Mouse (Mus musculus): Measurements from ENCODE around the gene Fam228a. TPM values are rescaled to one million over a fixed set of nuclear protein-coding genes. Genes with fewer than 3 reads are reported as not detected.
"Not testable (repeated sequence)": the region's sequence is repeated elsewhere in the genome, so short reads cannot be mapped to it uniquely, and the experiment has no call there.

Fam228a gene
- polyA plus RNA-seq, 1 experiment from 2014 or later = 0.25 TPM

- DNase-seq (ENCODE audit: low spot score) (no peak), ATAC-seq (ENCODE audit: low read depth) (no peak)
- H3K4me2 ChIP-seq (ENCODE audit: low read depth, low read length) = no peak overlapping the region
- no peaks in the 10 kb centered on the region for H3K27me3 ChIP-seq (replicated peaks; ENCODE audit: control insufficient read depth, insufficient read depth, low read length)
- H3K4me3 ChIP-seq (ENCODE audit: low read depth, low read length) = no peak overlapping the region
- no peaks in the 10 kb centered on the region for H3K4me1 ChIP-seq (ENCODE audit: control insufficient read depth, insufficient read depth, low read length)
- WGBS = 89% methylated on average over 8 of the region's 8 CpGs
- no peaks in the 10 kb centered on the region for H3K9me3 ChIP-seq (ENCODE audit: control insufficient read depth, low read length)
- no peak overlapping the region for H3K9ac ChIP-seq (ENCODE audit: low read depth, low read length)
- no peak overlapping the region for H3K27ac ChIP-seq (replicated peaks; ENCODE audit: low read depth, low read length)
- no peaks in the 10 kb centered on the region for H3K36me3 ChIP-seq (ENCODE audit: control insufficient read depth, insufficient read depth, low read length)
These were observed 36.8 kb upstream of the Fam228a start for GRCm38 (mm10) chr12:4774895-4775587.

GRCm38 (mm10) chr12:4769333-4769723 is 31.1 kb upstream of the Fam228a start:
- Histone ChIP-seq H3K4me3 (ENCODE audit: low read depth, low read length) (peak overlapping the region; percentile 58), H3K36me3 (ENCODE audit: control insufficient read depth, insufficient read depth, low read length) (no peaks in the 10 kb centered on the region), H3K9ac (ENCODE audit: low read depth, low read length) (peak overlapping the region; percentile 81), H3K4me1 (ENCODE audit: control insufficient read depth, insufficient read depth, low read length) (peaks cover 5% of the 10 kb centered on the region; the same call in 1 of the 2 replicates), H3K9me3 (ENCODE audit: control insufficient read depth, low read length) (no peaks in the 10 kb centered on the region), H3K4me2 (ENCODE audit: low read depth, low read length) (peak overlapping the region; percentile 79), H3K27ac (replicated peaks; ENCODE audit: low read depth, low read length) (peak overlapping the region; percentile 86; the same call in 1 of the 2 replicates), H3K27me3 (replicated peaks; ENCODE audit: control insufficient read depth, insufficient read depth, low read length) (no peaks in the 10 kb centered on the region)
- WGBS = 17% methylated on average over 13 of the region's 13 CpGs
- ATAC-seq (ENCODE audit: low read depth) (peak; percentile 41; the same call in 1 of the 2 replicates), DNase-seq (ENCODE audit: low spot score) (no peak)

GRCm38 (mm10) chr12:4768492-4769332 is 30.5 kb upstream of the Fam228a start, which contains the start of the genes Pfn4 and Fam228b:
TSS of gene Pfn4 (plus strand) at chr12:4769022.
TSS of gene Fam228b (minus strand) at chr12:4769267.
- Histone ChIP-seq H3K4me1 (ENCODE audit: control insufficient read depth, insufficient read depth, low read length) (peaks cover 5% of the 10 kb centered on the region; the same call in 1 of the 2 replicates), H3K9me3 (ENCODE audit: control insufficient read depth, low read length) (no peaks in the 10 kb centered on the region), H3K27me3 (replicated peaks; ENCODE audit: control insufficient read depth, insufficient read depth, low read length) (no peaks in the 10 kb centered on the region), H3K36me3 (ENCODE audit: control insufficient read depth, insufficient read depth, low read length) (no peaks in the 10 kb centered on the region), H3K27ac (replicated peaks; ENCODE audit: low read depth, low read length) (peak within 1 kb of the TSS; percentile 86), H3K9ac (ENCODE audit: low read depth, low read length) (peak within 1 kb of the TSS; percentile 81), H3K4me3 (ENCODE audit: low read depth, low read length) (peak within 1 kb of the TSS; percentile 58), H3K4me2 (ENCODE audit: low read depth, low read length) (peak within 1 kb of the TSS; percentile 79)
- 3% methylated on average over 50 of the region's 61 CpGs for WGBS
- ATAC-seq (ENCODE audit: low read depth) (peak; percentile 99), DNase-seq (ENCODE audit: low spot score) (peak; percentile 95)

- DNase-seq (ENCODE audit: low spot score) (no peak), ATAC-seq (ENCODE audit: low read depth) (no peak)
- Histone ChIP-seq H3K4me3 (ENCODE audit: low read depth, low read length) (no peak overlapping the region), H3K4me2 (ENCODE audit: low read depth, low read length) (no peak overlapping the region), H3K9me3 (ENCODE audit: control insufficient read depth, low read length) (no peaks in the 10 kb centered on the region), H3K27ac (replicated peaks; ENCODE audit: low read depth, low read length) (no peak overlapping the region), H3K9ac (ENCODE audit: low read depth, low read length) (no peak overlapping the region), H3K4me1 (ENCODE audit: control insufficient read depth, insufficient read depth, low read length) (no peaks in the 10 kb centered on the region), H3K27me3 (replicated peaks; ENCODE audit: control insufficient read depth, insufficient read depth, low read length) (no peaks in the 10 kb centered on the region), H3K36me3 (ENCODE audit: control insufficient read depth, insufficient read depth, low read length) (no peaks in the 10 kb centered on the region)
- WGBS = 83% methylated on average over 1 of the region's 1 CpGs
These were observed 18.8 kb upstream of the Fam228a start for GRCm38 (mm10) chr12:4757060-4757459.

GRCm38 (mm10) chr12:4754451-4754850 is 16.2 kb upstream of the Fam228a start:
- 95% methylated on average over 4 of the region's 4 CpGs for WGBS
- H3K9ac ChIP-seq (ENCODE audit: low read depth, low read length); H3K4me2 ChIP-seq (ENCODE audit: low read depth, low read length); H3K9me3 ChIP-seq (ENCODE audit: control insufficient read depth, low read length); H3K27me3 ChIP-seq (replicated peaks; ENCODE audit: control insufficient read depth, insufficient read depth, low read length); H3K27ac ChIP-seq (replicated peaks; ENCODE audit: low read depth, low read length); H3K36me3 ChIP-seq (ENCODE audit: control insufficient read depth, insufficient read depth, low read length); ATAC-seq (ENCODE audit: low read depth); DNase-seq (ENCODE audit: low spot score); H3K4me1 ChIP-seq (ENCODE audit: control insufficient read depth, insufficient read depth, low read length); H3K4me3 ChIP-seq (ENCODE audit: low read depth, low read length): not testable (repeated sequence)

- no peak overlapping the region for H3K4me3 ChIP-seq (ENCODE audit: low read depth, low read length)
- no peaks in the 10 kb centered on the region for H3K9me3 ChIP-seq (ENCODE audit: control insufficient read depth, low read length)
- no peak overlapping the region for H3K27ac ChIP-seq (replicated peaks; ENCODE audit: low read depth, low read length)
- H3K4me2 ChIP-seq (ENCODE audit: low read depth, low read length) = no peak overlapping the region
- 89% methylated on average over 10 of the region's 10 CpGs for WGBS
- H3K27me3 ChIP-seq (replicated peaks; ENCODE audit: control insufficient read depth, insufficient read depth, low read length) = no peaks in the 10 kb centered on the region
- H3K9ac ChIP-seq (ENCODE audit: low read depth, low read length) = no peak overlapping the region
- no peaks in the 10 kb centered on the region for H3K36me3 ChIP-seq (ENCODE audit: control insufficient read depth, insufficient read depth, low read length)
- H3K4me1 ChIP-seq (ENCODE audit: control insufficient read depth, insufficient read depth, low read length) = no peaks in the 10 kb centered on the region
- no peak for ATAC-seq (ENCODE audit: low read depth)
- DNase-seq (ENCODE audit: low spot score) = no peak
These were observed 6.3 kb upstream of the Fam228a start for GRCm38 (mm10) chr12:4744486-4744885.

GRCm38 (mm10) chr12:4742183-4742582 is 4.0 kb upstream of the Fam228a start:
- no peaks in the 10 kb centered on the region for H3K4me1 ChIP-seq (ENCODE audit: control insufficient read depth, insufficient read depth, low read length)
- H3K27ac ChIP-seq (replicated peaks; ENCODE audit: low read depth, low read length) = no peak overlapping the region
- no peak overlapping the region for H3K9ac ChIP-seq (ENCODE audit: low read depth, low read length)
- H3K36me3 ChIP-seq (ENCODE audit: control insufficient read depth, insufficient read depth, low read length) = no peaks in the 10 kb centered on the region
- 84% methylated on average over 3 of the region's 3 CpGs for WGBS
- H3K4me2 ChIP-seq (ENCODE audit: low read depth, low read length) = no peak overlapping the region
- no peak overlapping the region for H3K4me3 ChIP-seq (ENCODE audit: low read depth, low read length)
- DNase-seq (ENCODE audit: low spot score) = no peak
- no peak for ATAC-seq (ENCODE audit: low read depth)
- no peaks in the 10 kb centered on the region for H3K27me3 ChIP-seq (replicated peaks; ENCODE audit: control insufficient read depth, insufficient read depth, low read length)
- H3K9me3 ChIP-seq (ENCODE audit: control insufficient read depth, low read length) = no peaks in the 10 kb centered on the region

GRCm38 (mm10) chr12:4740823-4741222 is 2.6 kb upstream of the Fam228a start:
- ATAC-seq (ENCODE audit: low read depth) (no peak), DNase-seq (ENCODE audit: low spot score) (no peak)
- Histone ChIP-seq H3K9me3 (ENCODE audit: control insufficient read depth, low read length) (no peaks in the 10 kb centered on the region), H3K4me1 (ENCODE audit: control insufficient read depth, insufficient read depth, low read length) (no peaks in the 10 kb centered on the region), H3K27ac (replicated peaks; ENCODE audit: low read depth, low read length) (no peak overlapping the region), H3K36me3 (ENCODE audit: control insufficient read depth, insufficient read depth, low read length) (no peaks in the 10 kb centered on the region), H3K27me3 (replicated peaks; ENCODE audit: control insufficient read depth, insufficient read depth, low read length) (no peaks in the 10 kb centered on the region), H3K9ac (ENCODE audit: low read depth, low read length) (no peak overlapping the region), H3K4me3 (ENCODE audit: low read depth, low read length) (no peak overlapping the region), H3K4me2 (ENCODE audit: low read depth, low read length) (no peak overlapping the region)
- 59% methylated on average over 7 of the region's 7 CpGs for WGBS

Data from embryonic facial prominence, embryonic 14.5 days (tissue).